ENCODE assay signal across 16 mouse cellular contexts in the genomic region with DNA sequence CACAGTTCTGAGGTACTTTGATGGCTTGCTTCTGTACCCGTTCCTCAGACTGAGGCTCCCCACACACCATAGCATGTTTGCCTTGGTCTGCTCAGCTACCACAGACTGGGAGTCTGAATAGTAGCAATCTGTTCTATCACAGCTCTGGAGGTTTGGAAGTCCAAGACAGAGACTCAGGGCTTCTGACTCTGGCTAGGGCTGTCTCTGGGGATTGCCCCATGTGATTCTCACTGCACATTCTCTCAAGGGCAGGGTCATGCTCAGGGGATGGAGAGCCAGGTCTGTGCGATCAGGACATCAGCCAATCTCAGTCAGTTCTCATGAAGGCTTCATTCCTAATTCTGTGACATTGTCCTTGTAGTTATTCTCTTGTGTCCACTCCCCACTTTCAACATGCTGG.
"Had no signal": no experiment of that assay in that cellular context is flagged by ENCODE, and none has a peak within 500 bp of the region (broad histone marks: within the 10 kb centered on the region; RNA-seq: fewer than 3 reads in every experiment).

No protein-coding gene starts in this region.

- H3K9ac ChIP-seq: neural tube, embryonic 13.5 days; neural tube, embryonic 15.5 days; stomach, embryonic 15.5 days had no signal

- H3K4me2 ChIP-seq: neural tube, embryonic 13.5 days; neural tube, embryonic 15.5 days; stomach, embryonic 15.5 days had no signal

- H3K4me1 ChIP-seq: stomach, embryonic 15.5 days had no signal

- H3K27ac ChIP-seq: neural tube, embryonic 13.5 days; neural tube, embryonic 15.5 days; stomach, embryonic 15.5 days; stomach, postnatal 0 days had no signal

- DNase-seq: retina, postnatal 1 day; right cerebral cortex, adult 18-20 months; right cerebral cortex, postnatal 14 days; right cerebral cortex, postnatal 25 days; right cerebral cortex, postnatal 4 days; spleen, adult 18-20 months; thymus, adult 18-20 months; thymus, adult 2 months; thymus, postnatal 14 days; thymus, postnatal 25 days; thymus, postnatal 36 days; thymus, postnatal 4 days had no signal

- H3K9me3 ChIP-seq: neural tube, embryonic 13.5 days; neural tube, embryonic 15.5 days; stomach, embryonic 15.5 days had no signal

- H3K27me3 ChIP-seq: neural tube, embryonic 13.5 days; neural tube, embryonic 15.5 days; stomach, embryonic 15.5 days had no signal

- H3K36me3 ChIP-seq: neural tube, embryonic 13.5 days; neural tube, embryonic 15.5 days; stomach, embryonic 15.5 days had no signal

- H3K4me3 ChIP-seq: neural tube, embryonic 13.5 days; neural tube, embryonic 15.5 days; stomach, embryonic 15.5 days had no signal
